Mouse (Mus musculus): ENCODE data around the gene Olfr701.

Gene Olfr701

GRCm38 (mm10) chr7:106813829-106814228 is at the start of gene Olfr701:
TSS of gene Olfr701 (plus strand) at chr7:106814129.
- no peak for DNase-seq (ENCODE audit: low read depth)

- no peak for DNase-seq (ENCODE audit: low read depth)
These were observed 25.6 kb upstream of the Olfr701 start for GRCm38 (mm10) chr7:106788330-106788729.

GRCm38 (mm10) chr7:106793098-106793497 is 20.8 kb upstream of the Olfr701 start, which contains the start of gene Olfr699:
TSS of gene Olfr699 (minus strand) at chr7:106793198.
- DNase-seq (ENCODE audit: low read depth) = no peak

GRCm38 (mm10) chr7:106808734-106809133 is 5.2 kb upstream of the Olfr701 start, which contains the start of gene Olfr700:
TSS of gene Olfr700 (minus strand) at chr7:106808834.
- no peak for DNase-seq (ENCODE audit: low read depth)

GRCm38 (mm10) chr7:106815775-106816174 is 1.8 kb downstream of the Olfr701 start:
- DNase-seq (ENCODE audit: low read depth) = no peak

GRCm38 (mm10) chr7:106818414-106818813 is 4.5 kb downstream of the Olfr701 start:
- no peak for DNase-seq (ENCODE audit: low read depth)

GRCm38 (mm10) chr7:106833793-106834192 is 19.9 kb downstream of the Olfr701 start, which contains the start of gene Olfr702:
TSS of gene Olfr702 (minus strand) at chr7:106833893.
- DNase-seq (ENCODE audit: low read depth) = no peak

- DNase-seq (ENCODE audit: low read depth) = no peak
These were observed 29.1 kb downstream of the Olfr701 start, which contains the start of gene Olfr703 for GRCm38 (mm10) chr7:106843060-106843459. TSS of gene Olfr703 (plus strand) at chr7:106843360.

GRCm38 (mm10) chr7:106862885-106863284 is 49.0 kb downstream of the Olfr701 start, which contains the start of gene Olfr704:
TSS of gene Olfr704 (plus strand) at chr7:106863185.
- no peak for DNase-seq (ENCODE audit: low read depth)

Measured in fibroblast of lung, adult 2 months (primary cell).